Mouse (Mus musculus): Measurements from ENCODE around the gene Mapkapk3. TPM values are rescaled to one million over a fixed set of nuclear protein-coding genes. Genes with fewer than 3 reads are reported as not detected.
A peak's percentile ranks its signal among the peaks of the same experiment; 100 is the strongest.

Gene Mapkapk3
- polyA plus RNA-seq, 1 experiment from 2014 or later, result 6.5 TPM

DNA sequence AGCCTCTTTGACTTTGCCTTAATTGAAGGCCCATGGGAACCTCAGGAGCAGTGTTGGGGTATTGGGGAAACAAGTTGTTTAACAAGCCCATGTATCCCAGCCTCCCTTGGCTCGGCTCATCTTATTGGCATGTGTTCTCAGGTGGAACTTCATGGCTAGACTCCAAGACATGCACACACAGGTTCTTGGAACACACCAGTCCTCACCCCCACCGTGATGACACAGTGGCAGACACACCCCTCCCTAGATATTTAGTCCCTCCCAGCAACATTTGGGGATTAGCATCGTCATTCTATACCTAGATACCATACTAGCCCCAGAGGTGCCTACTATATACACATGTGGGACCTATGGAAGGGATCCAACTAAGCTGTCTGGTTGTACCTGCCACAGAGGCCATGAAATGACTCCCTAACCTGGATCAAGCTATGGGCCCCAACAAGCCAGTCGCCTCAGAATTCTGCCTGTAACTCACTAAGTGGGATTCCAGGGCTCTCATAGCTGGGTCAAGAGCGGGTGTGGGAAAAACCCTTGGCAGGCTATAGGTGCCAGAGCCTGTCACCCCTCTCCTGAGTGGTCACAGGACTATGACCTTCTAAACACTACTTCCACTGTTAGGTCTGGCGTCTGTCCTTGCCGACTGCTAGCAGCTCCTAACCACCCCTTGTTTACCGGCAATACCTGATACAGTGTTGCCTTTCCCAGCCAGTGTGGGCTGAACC lies 8.5 kb upstream of the Mapkapk3 start:
- ATAC-seq (ENCODE audit: low FRiP score, low TSS enrichment), result no peak
- WGBS, result 88% methylated on average over 8 of the region's 8 CpGs
- Histone ChIP-seq H3K4me2 (replicated peaks; ENCODE audit: low read depth, low read length) (peak overlapping the region; percentile 75; the same call in 1 of the 2 replicates), H3K27ac (ENCODE audit: low read depth, low read length) (no peak overlapping the region), H3K4me3 (ENCODE audit: low read length) (peak overlapping the region; percentile 65; the same call in 1 of the 2 replicates), H3K9ac (ENCODE audit: low read depth, low read length) (no peak overlapping the region), H3K9me3 (ENCODE audit: control insufficient read depth, low read length) (no peaks in the 10 kb centered on the region), H3K27me3 (ENCODE audit: control insufficient read depth, insufficient read depth, low read length) (peaks cover 6% of the 10 kb centered on the region; the same call in 1 of the 2 replicates), H3K36me3 (ENCODE audit: control insufficient read depth, insufficient read depth, low read length) (peaks cover 16% of the 10 kb centered on the region; the same call in 1 of the 2 replicates), H3K4me1 (ENCODE audit: control insufficient read depth, insufficient read depth, low read length) (peaks cover 8% of the 10 kb centered on the region; the same call in 1 of the 2 replicates)

DNA sequence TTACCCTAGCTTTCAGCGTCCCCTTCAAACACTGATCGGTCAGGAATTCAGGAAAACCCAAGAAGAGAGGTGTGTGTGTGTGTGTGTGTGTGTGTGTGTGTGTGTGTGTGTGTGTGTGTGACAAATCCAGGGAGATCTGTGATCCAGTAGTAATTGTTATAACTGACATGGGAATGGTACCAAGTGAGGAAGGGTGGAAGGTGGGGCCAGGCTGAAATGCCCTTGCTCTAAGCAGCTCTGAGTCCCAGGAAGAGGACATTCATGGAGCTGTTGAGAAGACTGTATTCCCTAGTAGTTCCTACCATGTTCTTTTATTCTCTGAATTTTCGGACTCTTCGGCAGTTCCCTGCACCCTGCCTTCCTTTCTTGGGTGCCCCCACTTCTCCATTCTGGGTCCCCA lies 8.0 kb upstream of the Mapkapk3 start:
- Histone ChIP-seq H3K4me3 (ENCODE audit: low read length) (peak overlapping the region; percentile 65), H3K4me1 (ENCODE audit: control insufficient read depth, insufficient read depth, low read length) (peaks cover 8% of the 10 kb centered on the region; the same call in 1 of the 2 replicates), H3K9me3 (ENCODE audit: control insufficient read depth, low read length) (no peaks in the 10 kb centered on the region), H3K27ac (ENCODE audit: low read depth, low read length) (no peak overlapping the region), H3K4me2 (replicated peaks; ENCODE audit: low read depth, low read length) (peak overlapping the region; percentile 75), H3K36me3 (ENCODE audit: control insufficient read depth, insufficient read depth, low read length) (peaks cover 16% of the 10 kb centered on the region; the same call in 1 of the 2 replicates), H3K9ac (ENCODE audit: low read depth, low read length) (peak overlapping the region; percentile 58; the same call in 1 of the 2 replicates), H3K27me3 (ENCODE audit: control insufficient read depth, insufficient read depth, low read length) (peaks cover 9% of the 10 kb centered on the region; the same call in 1 of the 2 replicates)
- ATAC-seq (ENCODE audit: low FRiP score, low TSS enrichment), result no peak
- WGBS, result 93% methylated on average over 4 of the region's 4 CpGs

DNA sequence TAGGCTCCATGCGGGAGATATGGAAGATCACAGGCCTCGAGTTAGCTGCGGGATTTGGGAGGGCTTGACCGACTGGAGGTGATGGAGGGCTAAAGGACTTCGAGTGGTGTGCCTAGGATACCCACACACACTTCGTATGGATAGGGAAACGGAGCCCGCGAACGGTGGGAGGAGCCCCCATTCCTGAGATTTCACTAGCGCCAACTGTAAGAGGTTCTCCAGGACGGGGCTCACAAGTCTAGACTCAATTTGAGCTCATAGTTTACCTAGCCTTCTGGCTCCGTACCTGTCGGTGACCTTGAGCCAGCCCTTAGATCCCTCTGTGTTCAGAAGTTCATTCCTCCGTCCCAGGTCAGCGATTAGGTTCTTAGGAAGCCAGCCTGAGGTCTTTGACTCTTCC lies 7.4 kb upstream of the Mapkapk3 start:
- Histone ChIP-seq H3K4me2 (replicated peaks; ENCODE audit: low read depth, low read length) (peak overlapping the region; percentile 75), H3K27me3 (ENCODE audit: control insufficient read depth, insufficient read depth, low read length) (peaks cover 9% of the 10 kb centered on the region; the same call in 1 of the 2 replicates), H3K4me3 (ENCODE audit: low read length) (peak overlapping the region; percentile 65), H3K9ac (ENCODE audit: low read depth, low read length) (peak overlapping the region; percentile 58), H3K27ac (ENCODE audit: low read depth, low read length) (peak overlapping the region; percentile 20; the same call in 1 of the 2 replicates), H3K36me3 (ENCODE audit: control insufficient read depth, insufficient read depth, low read length) (peaks cover 16% of the 10 kb centered on the region; the same call in 1 of the 2 replicates), H3K9me3 (ENCODE audit: control insufficient read depth, low read length) (no peaks in the 10 kb centered on the region), H3K4me1 (ENCODE audit: control insufficient read depth, insufficient read depth, low read length) (peaks cover 8% of the 10 kb centered on the region; the same call in 1 of the 2 replicates)
- ATAC-seq (ENCODE audit: low FRiP score, low TSS enrichment), result peak; percentile 9; the same call in 1 of the 2 replicates
- 11% methylated on average over 16 of the region's 16 CpGs for WGBS

DNA sequence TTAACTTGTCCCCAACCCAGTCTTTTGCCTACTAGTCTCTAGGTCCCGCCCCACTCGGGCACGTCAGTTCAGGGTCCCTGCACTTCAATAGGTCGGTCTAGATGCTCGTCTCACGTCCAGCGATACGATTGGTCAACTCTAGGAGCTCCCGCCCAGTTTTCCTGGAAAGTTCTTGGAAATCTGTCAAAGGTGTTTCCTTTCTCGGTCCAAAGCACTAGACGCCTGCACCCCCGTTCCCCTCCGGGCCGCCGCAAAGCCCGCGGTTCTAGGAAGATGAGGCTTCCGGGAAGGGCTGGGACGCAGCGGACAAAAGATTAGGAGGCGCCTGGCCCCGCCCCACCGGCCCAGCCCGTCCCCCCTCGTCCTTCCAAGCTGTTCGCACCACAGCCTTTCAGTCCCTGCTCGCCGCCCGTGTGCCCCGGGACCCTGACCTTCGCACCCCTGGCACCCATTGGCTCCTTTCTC lies 6.9 kb upstream of the Mapkapk3 start:
- Histone ChIP-seq H3K27me3 (ENCODE audit: control insufficient read depth, insufficient read depth, low read length) (peaks cover 9% of the 10 kb centered on the region; the same call in 1 of the 2 replicates), H3K27ac (ENCODE audit: low read depth, low read length) (peak overlapping the region; percentile 20; the same call in 1 of the 2 replicates)
- ATAC-seq (ENCODE audit: low FRiP score, low TSS enrichment), result peak; percentile 98

DNA sequence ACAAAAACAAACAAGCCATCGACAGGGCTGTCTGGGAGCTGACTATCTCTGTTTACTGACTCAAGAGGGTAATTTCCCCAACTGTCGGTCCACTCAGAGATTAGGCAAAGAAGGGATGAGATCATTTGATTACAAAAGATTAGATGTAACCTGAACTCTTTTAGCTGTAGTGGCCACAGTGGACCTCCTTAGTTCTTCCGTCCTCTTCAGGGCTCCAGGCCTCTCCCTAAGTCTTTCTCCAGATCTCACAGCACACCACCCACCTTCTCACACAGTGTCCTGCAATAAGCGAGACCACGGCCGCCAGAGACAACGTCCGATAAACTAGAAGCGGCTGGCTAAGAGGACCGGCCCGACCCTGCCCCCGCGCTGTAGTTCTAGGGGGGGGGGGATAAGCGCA lies 6.4 kb upstream of the Mapkapk3 start:
- peak overlapping the region; percentile 50; the same call in 1 of the 2 replicates for H3K9ac ChIP-seq (ENCODE audit: low read depth, low read length)
- H3K9me3 ChIP-seq (ENCODE audit: control insufficient read depth, low read length), result no peaks in the 10 kb centered on the region
- peaks cover 9% of the 10 kb centered on the region; the same call in 1 of the 2 replicates for H3K27me3 ChIP-seq (ENCODE audit: control insufficient read depth, insufficient read depth, low read length)
- H3K4me1 ChIP-seq (ENCODE audit: control insufficient read depth, insufficient read depth, low read length), result peaks cover 8% of the 10 kb centered on the region; the same call in 1 of the 2 replicates
- no peak overlapping the region for H3K27ac ChIP-seq (ENCODE audit: low read depth, low read length)
- WGBS, result 5% methylated on average over 14 of the region's 14 CpGs
- H3K4me2 ChIP-seq (replicated peaks; ENCODE audit: low read depth, low read length), result peak overlapping the region; percentile 75
- peaks cover 9% of the 10 kb centered on the region; the same call in 1 of the 2 replicates for H3K36me3 ChIP-seq (ENCODE audit: control insufficient read depth, insufficient read depth, low read length)
- peak overlapping the region; percentile 65 for H3K4me3 ChIP-seq (ENCODE audit: low read length)
- peak; percentile 48; the same call in 1 of the 2 replicates for ATAC-seq (ENCODE audit: low FRiP score, low TSS enrichment)

More for the DNA sequence above, 6.9 kb upstream of the Mapkapk3 start:
- Histone ChIP-seq H3K36me3 (ENCODE audit: control insufficient read depth, insufficient read depth, low read length) (peaks cover 13% of the 10 kb centered on the region; the same call in 1 of the 2 replicates), H3K9ac (ENCODE audit: low read depth, low read length) (peak overlapping the region; percentile 58), H3K9me3 (ENCODE audit: control insufficient read depth, low read length) (no peaks in the 10 kb centered on the region), H3K4me3 (ENCODE audit: low read length) (peak overlapping the region; percentile 65), H3K4me2 (replicated peaks; ENCODE audit: low read depth, low read length) (peak overlapping the region; percentile 75), H3K4me1 (ENCODE audit: control insufficient read depth, insufficient read depth, low read length) (peaks cover 8% of the 10 kb centered on the region; the same call in 1 of the 2 replicates)
- WGBS, result under 1% methylated on average over 31 of the region's 31 CpGs

DNA sequence AAGGTAGTCTGAATTCAATTTTAAA lies 6.2 kb upstream of the Mapkapk3 start, which contains the start of gene Cish:
Cish (plus strand) TSS at position 11 of the 25 bp plus-strand sequence.
- Histone ChIP-seq H3K27me3 (ENCODE audit: control insufficient read depth, insufficient read depth, low read length) (peaks cover 9% of the 10 kb centered on the region; the same call in 1 of the 2 replicates), H3K9me3 (ENCODE audit: control insufficient read depth, low read length) (no peaks in the 10 kb centered on the region), H3K27ac (ENCODE audit: low read depth, low read length) (peak within 1 kb of the TSS; percentile 20; the same call in 1 of the 2 replicates), H3K4me3 (ENCODE audit: low read length) (peak within 1 kb of the TSS; percentile 65), H3K4me1 (ENCODE audit: control insufficient read depth, insufficient read depth, low read length) (peaks cover 8% of the 10 kb centered on the region; the same call in 1 of the 2 replicates), H3K9ac (ENCODE audit: low read depth, low read length) (peak within 1 kb of the TSS; percentile 58), H3K36me3 (ENCODE audit: control insufficient read depth, insufficient read depth, low read length) (peaks cover 7% of the 10 kb centered on the region; the same call in 1 of the 2 replicates), H3K4me2 (replicated peaks; ENCODE audit: low read depth, low read length) (peak within 1 kb of the TSS; percentile 75)
- ATAC-seq (ENCODE audit: low FRiP score, low TSS enrichment), result no peak

DNA sequence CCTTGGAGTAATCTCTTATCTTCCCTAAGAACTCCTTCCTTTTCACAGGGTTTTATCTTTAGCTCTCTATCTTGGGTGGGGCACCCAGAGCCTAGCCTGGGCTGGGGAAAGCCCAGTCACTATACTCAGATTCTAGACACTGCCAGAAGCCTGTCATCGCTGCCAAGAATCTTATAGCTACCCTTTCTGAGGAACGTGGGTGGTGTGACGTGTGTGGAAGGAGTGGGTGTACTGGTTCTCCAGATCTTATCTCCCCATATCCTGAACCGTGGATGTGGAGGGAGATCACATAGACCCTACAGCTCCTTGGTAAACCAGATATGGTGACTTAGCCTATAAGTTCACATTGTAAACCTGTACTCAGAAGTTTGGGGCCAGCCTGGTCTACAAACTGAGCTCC lies 5.9 kb upstream of the Mapkapk3 start:
- H3K4me1 ChIP-seq (ENCODE audit: control insufficient read depth, insufficient read depth, low read length), result peaks cover 8% of the 10 kb centered on the region; the same call in 1 of the 2 replicates

DNA sequence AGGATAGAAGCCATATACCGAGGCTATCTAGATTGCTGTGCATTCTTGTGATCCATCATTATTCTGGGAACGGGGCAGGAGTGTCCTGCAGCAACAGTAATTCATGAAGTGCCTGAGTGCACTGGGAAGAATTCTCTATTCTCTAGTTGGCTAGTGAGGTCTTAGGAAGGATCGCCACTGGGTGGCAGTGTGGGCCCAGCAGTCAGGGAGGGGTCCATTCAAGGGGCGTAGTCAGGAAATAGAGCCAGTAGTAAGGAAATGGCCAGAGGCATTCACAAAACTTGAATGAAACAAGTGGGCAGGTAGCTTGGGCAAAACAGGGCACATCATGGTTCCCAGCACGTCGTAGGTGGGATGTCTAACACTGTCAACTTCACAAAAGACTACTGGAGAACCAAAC lies 4.6 kb upstream of the Mapkapk3 start:
- Histone ChIP-seq H3K27me3 (ENCODE audit: control insufficient read depth, insufficient read depth, low read length) (peaks cover 9% of the 10 kb centered on the region; the same call in 1 of the 2 replicates), H3K4me3 (ENCODE audit: low read length) (no peak overlapping the region), H3K36me3 (ENCODE audit: control insufficient read depth, insufficient read depth, low read length) (no peaks in the 10 kb centered on the region), H3K27ac (ENCODE audit: low read depth, low read length) (no peak overlapping the region), H3K4me1 (ENCODE audit: control insufficient read depth, insufficient read depth, low read length) (peaks cover 11% of the 10 kb centered on the region; the same call in 1 of the 2 replicates), H3K9ac (ENCODE audit: low read depth, low read length) (no peak overlapping the region), H3K9me3 (ENCODE audit: control insufficient read depth, low read length) (no peaks in the 10 kb centered on the region), H3K4me2 (replicated peaks; ENCODE audit: low read depth, low read length) (no peak overlapping the region)
- WGBS, result 2% methylated on average over 6 of the region's 6 CpGs
- no peak for ATAC-seq (ENCODE audit: low FRiP score, low TSS enrichment)

More for the DNA sequence above, 5.9 kb upstream of the Mapkapk3 start:
- H3K27ac ChIP-seq (ENCODE audit: low read depth, low read length), result no peak overlapping the region
- no peaks in the 10 kb centered on the region for H3K9me3 ChIP-seq (ENCODE audit: control insufficient read depth, low read length)
- ATAC-seq (ENCODE audit: low FRiP score, low TSS enrichment), result no peak
- H3K27me3 ChIP-seq (ENCODE audit: control insufficient read depth, insufficient read depth, low read length), result peaks cover 9% of the 10 kb centered on the region; the same call in 1 of the 2 replicates
- H3K4me2 ChIP-seq (replicated peaks; ENCODE audit: low read depth, low read length), result peak overlapping the region; percentile 75; the same call in 1 of the 2 replicates
- 64% methylated on average over 4 of the region's 4 CpGs for WGBS
- H3K4me3 ChIP-seq (ENCODE audit: low read length), result peak overlapping the region; percentile 65; the same call in 1 of the 2 replicates
- H3K9ac ChIP-seq (ENCODE audit: low read depth, low read length), result no peak overlapping the region
- H3K36me3 ChIP-seq (ENCODE audit: control insufficient read depth, insufficient read depth, low read length), result peaks cover 5% of the 10 kb centered on the region; the same call in 1 of the 2 replicates

DNA sequence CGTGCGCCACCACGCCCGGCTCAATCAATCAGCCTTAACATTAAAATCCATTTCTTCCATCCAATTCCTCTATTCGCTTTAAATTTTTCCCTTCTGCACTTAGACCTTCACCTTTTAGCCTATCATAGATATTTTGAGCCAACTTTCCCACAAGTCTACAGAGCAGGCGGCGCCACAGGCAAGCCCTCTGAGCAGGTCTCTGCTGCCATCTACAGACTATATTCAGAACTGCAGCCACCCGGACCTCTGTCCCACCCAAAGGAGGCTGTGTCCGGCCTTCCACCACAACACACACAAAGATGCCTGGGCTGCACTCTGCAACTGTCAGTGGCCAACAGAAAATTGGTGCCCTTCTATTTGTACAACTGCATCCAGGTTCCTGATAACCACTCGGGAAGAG lies 1.2 kb upstream of the Mapkapk3 start:
- Histone ChIP-seq H3K4me1 (ENCODE audit: control insufficient read depth, insufficient read depth, low read length) (0 out of 2 replicates have a peak, but pooled peaks cover 4% of the 10 kb centered on the region), H3K27ac (ENCODE audit: low read depth, low read length) (no peak overlapping the region), H3K9me3 (ENCODE audit: control insufficient read depth, low read length) (no peaks in the 10 kb centered on the region), H3K9ac (ENCODE audit: low read depth, low read length) (no peak overlapping the region), H3K36me3 (ENCODE audit: control insufficient read depth, insufficient read depth, low read length) (no peaks in the 10 kb centered on the region), H3K4me2 (replicated peaks; ENCODE audit: low read depth, low read length) (no peak overlapping the region), H3K27me3 (ENCODE audit: control insufficient read depth, insufficient read depth, low read length) (peaks cover 9% of the 10 kb centered on the region; the same call in 1 of the 2 replicates), H3K4me3 (ENCODE audit: low read length) (no peak overlapping the region)
- 29% methylated on average over 10 of the region's 10 CpGs for WGBS
- 0 out of 2 replicates have a peak, but pooled peaks have one; percentile 25 for ATAC-seq (ENCODE audit: low FRiP score, low TSS enrichment)
